Mouse (Mus musculus) kidney, embryonic 15.5 days (tissue): ENCODE measurements around the gene Etv2. TPM values are rescaled to one million over a fixed set of nuclear protein-coding genes. Genes with fewer than 3 reads are reported as not detected.

Experiments used
- ATAC-seq: fragments of 200-750 bp; cut with Nextera tagmentation; replicated peaks from 2 replicates; pipeline ENCODE4 v1.8.0; 2017; ENCODE audit warnings: moderate TSS enrichment; ENCODE audit not compliant: low FRiP score
- H3K27ac ChIP-seq: fragments of 300-500 bp; sonication (generic); 2 replicates; pipeline ENCODE4 v1.5.1; 2015; ENCODE audit warnings: mild to moderate bottlenecking, inconsistent platforms
- H3K27me3 ChIP-seq: fragments of 300-500 bp; sonication (generic); 2 replicates; pipeline ENCODE4 v1.6.1; 2015; ENCODE audit warnings: inconsistent platforms
- H3K36me3 ChIP-seq: fragments of 300-500 bp; sonication (generic); 2 replicates; pipeline ENCODE4 v1.6.1; 2015; ENCODE audit warnings: inconsistent platforms
- H3K4me1 ChIP-seq: fragments of 300-500 bp; sonication (generic); 2 replicates; pipeline ENCODE4 v1.6.1; 2015; ENCODE audit warnings: inconsistent platforms
- H3K4me2 ChIP-seq: fragments of 300-500 bp; sonication (generic); 2 replicates; pipeline ENCODE4 v1.6.1; 2015; ENCODE audit warnings: moderate library complexity, mild to moderate bottlenecking, inconsistent platforms
- H3K4me3 ChIP-seq: fragments of 300-500 bp; sonication (generic); replicated peaks from 2 replicates; pipeline ENCODE4 v1.5.1; 2015; ENCODE audit warnings: mild to moderate bottlenecking, inconsistent platforms
- H3K9ac ChIP-seq: fragments of 300-500 bp; sonication (generic); 2 replicates; pipeline ENCODE4 v1.6.1; 2015; ENCODE audit warnings: mild to moderate bottlenecking, inconsistent platforms
- H3K9me3 ChIP-seq: fragments of 300-500 bp; sonication (generic); replicated peaks from 2 replicates; pipeline ENCODE4 v1.6.1; 2016; ENCODE audit warnings: inconsistent platforms
- WGBS: fragments of 180-500 bp; shearing (Covaris S2); methylation state at CpG from one replicate; pipeline ENCODE4 v1.1.7; 2015; ENCODE audit warnings: mixed read lengths; 5-methylcytosine and 5-hydroxymethylcytosine counted together
- polyA plus RNA-seq: library from polyadenylated mRNA; unstranded; fragments of >200 nt; fragmentation: Nextera tagmentation; extraction: Ambion mirVana; gene quantifications from 2 replicates; pipeline ENCODE4 v1.2.1, GENCODE M21; 2015

The Etv2 gene
- polyA plus RNA-seq, 1 experiment from 2014 or later = not detected

- H3K4me2 ChIP-seq = no peak overlapping the region
- no peak for ATAC-seq
- WGBS = 60% methylated on average over 7 of the region's 7 CpGs
- no peaks in the 10 kb centered on the region for H3K9me3 ChIP-seq
- no peak overlapping the region for H3K4me3 ChIP-seq
- H3K27me3 ChIP-seq = no peaks in the 10 kb centered on the region
- H3K27ac ChIP-seq = no peak overlapping the region
- H3K9ac ChIP-seq = no peak overlapping the region
- peaks cover 22% of the 10 kb centered on the region for H3K4me1 ChIP-seq
- no peaks in the 10 kb centered on the region for H3K36me3 ChIP-seq
Observed at GRCm38 (mm10) chr7:30610043-30610442, 25.6 kb downstream of the Etv2 start.

GRCm38 (mm10) chr7:30608476-30608875 is 27.2 kb downstream of the Etv2 start:
- ATAC-seq = no peak
- Histone ChIP-seq H3K27ac (no peak overlapping the region), H3K9ac (no peak overlapping the region), H3K4me2 (no peak overlapping the region), H3K36me3 (no peaks in the 10 kb centered on the region), H3K27me3 (no peaks in the 10 kb centered on the region), H3K4me1 (peaks cover 33% of the 10 kb centered on the region), H3K9me3 (no peaks in the 10 kb centered on the region), H3K4me3 (no peak overlapping the region)
- WGBS = 55% methylated on average over 16 of the region's 16 CpGs

- Histone ChIP-seq H3K4me2 (no peak overlapping the region), H3K9ac (no peak overlapping the region), H3K9me3 (no peaks in the 10 kb centered on the region), H3K36me3 (no peaks in the 10 kb centered on the region), H3K27me3 (no peaks in the 10 kb centered on the region), H3K4me1 (peaks cover 33% of the 10 kb centered on the region), H3K4me3 (no peak overlapping the region), H3K27ac (no peak overlapping the region)
- 0 out of 2 replicates have a peak, but pooled peaks have one; percentile 59 for ATAC-seq
- WGBS = 24% methylated on average over 8 of the region's 8 CpGs
Observed at GRCm38 (mm10) chr7:30607706-30608309, 27.8 kb downstream of the Etv2 start.

- Histone ChIP-seq H3K36me3 (no peaks in the 10 kb centered on the region), H3K9ac (no peak overlapping the region), H3K27ac (no peak overlapping the region), H3K4me1 (peaks cover 39% of the 10 kb centered on the region), H3K4me3 (no peak overlapping the region), H3K4me2 (no peak overlapping the region), H3K27me3 (no peaks in the 10 kb centered on the region), H3K9me3 (no peaks in the 10 kb centered on the region)
- no peak for ATAC-seq
- WGBS = 86% methylated on average over 8 of the region's 8 CpGs
Observed at GRCm38 (mm10) chr7:30604944-30605343, 30.7 kb downstream of the Etv2 start.

- WGBS = 37% methylated on average over 8 of the region's 8 CpGs
- Histone ChIP-seq H3K4me1 (peaks cover 44% of the 10 kb centered on the region), H3K9me3 (no peaks in the 10 kb centered on the region), H3K4me3 (no peak overlapping the region), H3K27me3 (no peaks in the 10 kb centered on the region), H3K4me2 (no peak overlapping the region), H3K9ac (no peak overlapping the region), H3K36me3 (no peaks in the 10 kb centered on the region), H3K27ac (no peak overlapping the region)
- no peak for ATAC-seq
Observed at GRCm38 (mm10) chr7:30604424-30604823, 31.2 kb downstream of the Etv2 start.

- no peaks in the 10 kb centered on the region for H3K36me3 ChIP-seq
- no peak overlapping the region for H3K4me2 ChIP-seq
- H3K9ac ChIP-seq = no peak overlapping the region
- 22% methylated on average over 3 of the region's 3 CpGs for WGBS
- H3K27me3 ChIP-seq = no peaks in the 10 kb centered on the region
- H3K27ac ChIP-seq = peak overlapping the region; percentile 82
- no peaks in the 10 kb centered on the region for H3K9me3 ChIP-seq
- peaks cover 38% of the 10 kb centered on the region for H3K4me1 ChIP-seq
- H3K4me3 ChIP-seq = no peak overlapping the region
- ATAC-seq = 0 out of 2 replicates have a peak, but pooled peaks have one; percentile 61
Observed at GRCm38 (mm10) chr7:30602583-30602982, 33.1 kb downstream of the Etv2 start.

GRCm38 (mm10) chr7:30600651-30601050 is 35.0 kb downstream of the Etv2 start:
- H3K9me3 ChIP-seq = no peaks in the 10 kb centered on the region
- ATAC-seq = peak; percentile 9; the same call in 1 of the 2 replicates

GRCm38 (mm10) chr7:30599933-30600353 is 35.7 kb downstream of the Etv2 start:
- Histone ChIP-seq H3K36me3 (no peaks in the 10 kb centered on the region), H3K9ac (no peak overlapping the region), H3K4me2 (peak overlapping the region; percentile 27; the same call in 1 of the 2 replicates), H3K4me1 (peaks cover 38% of the 10 kb centered on the region), H3K9me3 (no peaks in the 10 kb centered on the region), H3K4me3 (no peak overlapping the region), H3K27ac (peak overlapping the region; percentile 67), H3K27me3 (no peaks in the 10 kb centered on the region)
- ATAC-seq = peak; percentile 93
- under 1% methylated on average over 16 of the region's 16 CpGs for WGBS

More at GRCm38 (mm10) chr7:30600651-30601050, 35.0 kb downstream of the Etv2 start:
- 70% methylated on average over 7 of the region's 7 CpGs for WGBS
- Histone ChIP-seq H3K9ac (no peak overlapping the region), H3K4me3 (no peak overlapping the region), H3K4me1 (peaks cover 38% of the 10 kb centered on the region), H3K27ac (peak overlapping the region; percentile 67), H3K27me3 (no peaks in the 10 kb centered on the region), H3K4me2 (0 out of 2 replicates have a peak overlapping the region, but pooled peaks have one; percentile 27), H3K36me3 (no peaks in the 10 kb centered on the region)

- H3K27ac ChIP-seq = peak within 1 kb of the TSS; percentile 67
- H3K4me3 ChIP-seq = no peak within 1 kb of the TSS
- H3K27me3 ChIP-seq = 0 out of 2 replicates have a peak, but pooled peaks cover 3% of the 10 kb centered on the region
- H3K4me1 ChIP-seq = peaks cover 29% of the 10 kb centered on the region
- WGBS = 95% methylated on average over 12 of the region's 12 CpGs
- ATAC-seq = no peak
- H3K9me3 ChIP-seq = no peaks in the 10 kb centered on the region
- no peaks in the 10 kb centered on the region for H3K36me3 ChIP-seq
- H3K9ac ChIP-seq = no peak within 1 kb of the TSS
- H3K4me2 ChIP-seq = peak within 1 kb of the TSS; percentile 27; the same call in 1 of the 2 replicates
Observed at GRCm38 (mm10) chr7:30598786-30599185, 36.9 kb downstream of the Etv2 start, which contains the start of gene Zbtb32. TSS of gene Zbtb32 (minus strand) at chr7:30598909.

GRCm38 (mm10) chr7:30596811-30597210 is 38.8 kb downstream of the Etv2 start:
- no peak overlapping the region for H3K9ac ChIP-seq
- WGBS = 81% methylated on average over 5 of the region's 5 CpGs
- no peak overlapping the region for H3K27ac ChIP-seq
- ATAC-seq = no peak
- no peak overlapping the region for H3K4me2 ChIP-seq
- H3K9me3 ChIP-seq = no peaks in the 10 kb centered on the region
- 0 out of 2 replicates have a peak, but pooled peaks cover 3% of the 10 kb centered on the region for H3K27me3 ChIP-seq
- no peaks in the 10 kb centered on the region for H3K36me3 ChIP-seq
- no peak overlapping the region for H3K4me3 ChIP-seq
- H3K4me1 ChIP-seq = peaks cover 14% of the 10 kb centered on the region

- 86% methylated on average over 5 of the region's 5 CpGs for WGBS
- peaks cover 14% of the 10 kb centered on the region for H3K4me1 ChIP-seq
- no peak overlapping the region for H3K4me3 ChIP-seq
- no peak overlapping the region for H3K27ac ChIP-seq
- 0 out of 2 replicates have a peak, but pooled peaks cover 3% of the 10 kb centered on the region for H3K27me3 ChIP-seq
- no peak for ATAC-seq
- H3K9me3 ChIP-seq = no peaks in the 10 kb centered on the region
- H3K36me3 ChIP-seq = no peaks in the 10 kb centered on the region
- H3K4me2 ChIP-seq = no peak overlapping the region
- no peak overlapping the region for H3K9ac ChIP-seq
Observed at GRCm38 (mm10) chr7:30596093-30596492, 39.6 kb downstream of the Etv2 start.

- Histone ChIP-seq H3K36me3 (no peaks in the 10 kb centered on the region), H3K9me3 (no peaks in the 10 kb centered on the region), H3K27me3 (0 out of 2 replicates have a peak, but pooled peaks cover 3% of the 10 kb centered on the region), H3K27ac (no peak overlapping the region), H3K4me1 (peaks cover 12% of the 10 kb centered on the region), H3K4me2 (no peak overlapping the region), H3K4me3 (no peak overlapping the region), H3K9ac (no peak overlapping the region)
- 61% methylated on average over 4 of the region's 4 CpGs for WGBS
- no peak for ATAC-seq
Observed at GRCm38 (mm10) chr7:30594510-30595024, 41.1 kb downstream of the Etv2 start.
